14 mouse cellular contexts compared by ENCODE assay signal in the genomic region with DNA sequence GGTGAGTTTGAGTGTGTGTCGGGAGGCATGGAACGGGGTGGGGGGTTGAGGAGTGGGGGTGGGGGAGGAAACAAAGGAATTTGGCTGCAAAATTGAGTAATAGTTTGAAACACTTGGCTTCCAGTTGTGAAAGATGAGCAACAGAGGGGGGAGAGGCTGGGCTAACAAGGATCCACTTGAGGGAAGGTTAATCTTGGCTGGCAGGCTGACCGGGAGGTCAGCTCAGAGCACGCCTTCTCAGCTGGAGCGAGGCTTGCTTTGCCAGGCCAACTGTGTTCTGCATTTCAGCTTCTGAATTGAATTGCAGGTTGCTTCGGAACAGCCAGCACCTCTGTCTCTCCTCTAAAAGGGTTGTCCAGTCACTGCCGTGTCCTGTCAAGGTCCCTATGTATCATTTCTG. TPM values are rescaled to one million over a fixed set of nuclear protein-coding genes. Genes with fewer than 3 reads are reported as not detected.
A peak's percentile ranks its signal among the peaks of the same experiment; 100 is the strongest.
DNase-seq lines count a peak whose midpoint lies in the region; ATAC-seq lines count a peak whose summit lies in the region.
"Had no signal": no experiment of that assay in that cellular context is flagged by ENCODE, and none has a peak within 500 bp of the region (broad histone marks: within the 10 kb centered on the region; RNA-seq: fewer than 3 reads in every experiment).

No protein-coding gene starts in this region.

- H3K36me3 ChIP-seq in hindbrain, embryonic 16.5 days (ENCODE audit: control insufficient read depth, insufficient read depth, low read length): no peaks in the 10 kb centered on the region
- H3K36me3 ChIP-seq: G1E had no signal

- no peak overlapping the region for H3K4me3 ChIP-seq in hindbrain, embryonic 16.5 days (ENCODE audit: low read length)
- H3K4me3 ChIP-seq: erythroblast, embryonic 14.5 days; gastrocnemius, adult 2 months had no signal

- H3K27me3 ChIP-seq in hindbrain, embryonic 16.5 days (replicated peaks; ENCODE audit: control insufficient read depth, insufficient read depth, low read length): 0 out of 2 replicates have a peak, but pooled peaks cover under 1% of the 10 kb centered on the region

- 12% methylated on average over 7 of the region's 7 CpGs for WGBS in hindbrain, embryonic 16.5 days

- H3K9me3 ChIP-seq in hindbrain, embryonic 16.5 days (ENCODE audit: control insufficient read depth, low read length): no peaks in the 10 kb centered on the region

- intact Hi-C loops in left cerebral cortex, postnatal 4 days (cut with DNase I): no loop called here
- intact Hi-C loops in left cerebral cortex, postnatal 36 days (cut with DNase I): no loop called here

- H3K4me2 ChIP-seq in hindbrain, embryonic 16.5 days (ENCODE audit: low read length): no peak overlapping the region; the same call in 1 of the 2 replicates

- H3K9ac ChIP-seq in hindbrain, embryonic 16.5 days (ENCODE audit: low read depth, low read length): no peak overlapping the region

- H3K27ac ChIP-seq in hindbrain, embryonic 16.5 days (ENCODE audit: low read depth, low read length): no peak overlapping the region
- H3K27ac ChIP-seq: gastrocnemius, adult 2 months had no signal

- peaks cover 3% of the 10 kb centered on the region; the same call in 1 of the 2 replicates for H3K4me1 ChIP-seq in hindbrain, embryonic 16.5 days (ENCODE audit: control insufficient read depth, insufficient read depth, low read depth, low read length)

- 0 out of 2 replicates have a peak, but pooled peaks have one; percentile 30 for ATAC-seq in hindbrain, embryonic 16.5 days

- peak; percentile 43 for DNase-seq in left cerebral cortex, postnatal 4 days
- no peak for DNase-seq in left cerebral cortex, adult 18-20 months (ENCODE audit: low spot score in 2 of 2)
- peak; percentile 70 for DNase-seq in Muller cell, postnatal 12 days (ENCODE audit: inconsistent ontology term)
- peak; percentile 81 for DNase-seq in embryo, embryonic 10 days (ENCODE audit: low spot score)
- no peak for DNase-seq in left cerebral cortex, postnatal 36 days (ENCODE audit: low spot score in 2 of 2)
- DNase-seq in thymus, postnatal 10 days (ENCODE audit: low spot score in 2 of 2): no peak
- DNase-seq: cerebellum, adult 11 months; gastrocnemius, adult 2 months had no signal

RNA-seq across cellular contexts. Expression of gene Lgr5, which starts 8.1 kb away (rescaled TPM):
- 1 to 10 TPM; 1.1 to 1.4 TPM for total RNA-seq in left cerebral cortex, postnatal 4 days (2021)
- 1 to 10 TPM; 4.4 to 4.9 TPM for total RNA-seq in left cerebral cortex, adult 18-20 months (2021)
- polyA plus RNA-seq in hindbrain, embryonic 16.5 days (2015; fragmentation: Nextera tagmentation; extraction: Ambion mirVana): 2.7 and 2.8 TPM in 2 replicates
- total RNA-seq in left cerebral cortex, postnatal 36 days (2021): 1 to 10 TPM; 3.6 to 6.6 TPM
- total RNA-seq: gastrocnemius, adult 2 months had no signal
- polyA plus RNA-seq: erythroblast, embryonic 14.5 days; G1E had no signal

RNA-seq across cellular contexts. Expression of gene A930009A15Rik, which starts 9.7 kb away (rescaled TPM):
- under 1 TPM in 1 of 2 experiments, not detected in 1; 0.66 TPM for total RNA-seq in left cerebral cortex, postnatal 4 days (2021)
- total RNA-seq in left cerebral cortex, adult 18-20 months (2021): not detected
- 1.00 and 1.6 TPM in 2 replicates for polyA plus RNA-seq in hindbrain, embryonic 16.5 days (2015; fragmentation: Nextera tagmentation; extraction: Ambion mirVana)
- under 1 TPM; 0.32 to 0.41 TPM for total RNA-seq in left cerebral cortex, postnatal 36 days (2021)
- total RNA-seq: G1E; gastrocnemius, adult 2 months; hematopoietic stem cell, adult 5-6 weeks had no signal
- polyA plus RNA-seq: erythroblast, embryonic 14.5 days; G1E; liver, embryonic 16.5 days; urinary bladder, adult 2 months had no signal

Comparison
In these comparisons a context has a peak if more than half of its experiments do, and no peak if none do; other contexts are left out.
1. DNase-seq: peak in left cerebral cortex, postnatal 4 days (single experiment), Muller cell, postnatal 12 days (single experiment) and embryo, embryonic 10 days (single experiment); none in left cerebral cortex, adult 18-20 months (0 of 2), left cerebral cortex, postnatal 36 days (0 of 2) and thymus, postnatal 10 days (0 of 2).